Mouse (Mus musculus) embryonic fibroblast, embryonic 13.5 days (primary cell): ENCODE measurements around the gene Ptpn21.

Experiments used
- CTCF ChIP-seq: IDR thresholded peaks from 2 replicates; pipeline ENCODE4 v1.5.1; 2011; ENCODE audit warnings: mild to moderate bottlenecking, control low read depth, low read length, moderate library complexity, borderline replicate concordance; ENCODE audit not compliant: insufficient read depth
- POLR2A ChIP-seq: IDR thresholded peaks from 2 replicates; pipeline ENCODE4 v1.6.1; 2011; ENCODE audit warnings: low read depth, mild to moderate bottlenecking, control low read depth, low read length, moderate library complexity

GRCm38 (mm10) chr12:98644852-98645251 lies 92.4 kb downstream of the Ptpn21 start:
- TF ChIP-seq POLR2A: no peak
- TF ChIP-seq CTCF: no peak
